Mouse (Mus musculus): ENCODE measurements around the gene Hoxa2.

GRCm38 (mm10) chr6:52170898-52171223, 6.2 kb upstream of the Hoxa2 start:
- TF ChIP-seq POLR2A (IDR thresholded peaks at IDR 0.05; ENCODE audit: borderline replicate concordance, low read depth, low read length) (no peak), CTCF (IDR thresholded peaks at IDR 0.05; ENCODE audit: low read depth, low read length) (no peak)

Measured in bone marrow macrophage, adult 2 months (primary cell).